Mouse (Mus musculus): Measurements from ENCODE around the gene Rheb.
"Not testable (repeated sequence)": the region's sequence is repeated elsewhere in the genome, so short reads cannot be mapped to it uniquely, and the experiment has no call there.

Gene Rheb

GRCm38 (mm10) chr5:24854827-24855600, 12.6 kb upstream of the Rheb start:
- CTCF ChIA-PET: no interaction called here
- POLR2A ChIA-PET: interaction anchor here in 2 of 4 experiments (1.1 to 1.4 kb wide), 4 partner anchors 10 to 17 kb away, joined by 3 to 4 read pairs (median 4); partner anchors contain the start of gene Rheb (in 2 of the 2)

- POLR2A ChIA-PET: interaction anchor here in 1 of 4 experiments (1.2 to 1.4 kb wide), 3 partner anchors 10 to 17 kb away, joined by 3 to 4 read pairs (median 3); partner anchors contain the start of gene Rheb
- CTCF ChIA-PET: interaction anchor here in 1 of 4 experiments (0.7 kb wide), 1 partner anchor 834 kb away, joined by 6 read pairs; no protein-coding TSS in a partner anchor
Observed at GRCm38 (mm10) chr5:24854256-24854655, 11.8 kb upstream of the Rheb start.

- POLR2A ChIA-PET, CTCF ChIA-PET: not testable (repeated sequence)
Observed at GRCm38 (mm10) chr5:24848261-24848660, 5.8 kb upstream of the Rheb start.

GRCm38 (mm10) chr5:24843841-24844240, 1.4 kb upstream of the Rheb start:
- POLR2A ChIA-PET: interaction anchor here in 3 of 4 experiments (0.9 to 3.2 kb wide), 19 partner anchors 10 to 917 kb away, joined by 3 to 50 read pairs (median 11); partner anchors contain the start of gene Nub1 (in 2 of the 3)
- CTCF ChIA-PET: interaction anchor here in 2 of 4 experiments (0.6 kb wide), 2 partner anchors 65 to 428 kb away, joined by 3 to 4 read pairs; no protein-coding TSS in a partner anchor

GRCm38 (mm10) chr5:24843103-24843475, 665 bp upstream of the Rheb start:
- POLR2A ChIA-PET: interaction anchor here (0.6 to 3.2 kb wide), 78 partner anchors 9 to 1178 kb away, joined by 3 to 50 read pairs (median 5); partner anchors contain the start of genes Abcf2 (in 3 of the 4), Nub1 (in 3 of the 4), Abcb8 (in 1 of the 4) and E130116L18Rik (in 1 of the 4)
- CTCF ChIA-PET: interaction anchor here in 3 of 4 experiments (0.6 to 1.4 kb wide), 9 partner anchors 15 to 427 kb away, joined by 3 to 6 read pairs (median 4); partner anchors contain the start of genes Abcf2 (in 1 of the 3) and Nub1 (in 1 of the 3)

GRCm38 (mm10) chr5:24841662-24842273, 656 bp downstream of the Rheb start:
- POLR2A ChIA-PET: interaction anchor here (0.6 to 3.2 kb wide), 67 partner anchors 8 to 918 kb away, joined by 3 to 50 read pairs (median 5); partner anchors contain the start of genes Abcf2 (in 3 of the 4), Nub1 (in 3 of the 4), Actr3b (in 1 of the 4) and E130116L18Rik (in 1 of the 4)
- CTCF ChIA-PET: interaction anchor here (0.6 to 1.4 kb wide), 10 partner anchors 13 to 240 kb away, joined by 3 to 9 read pairs (median 4); partner anchors contain the start of gene Nub1 (in 1 of the 4)

- ChIA-PET CTCF (no interaction called here), POLR2A (interaction anchor here in 3 of 4 experiments (2.0 to 3.2 kb wide), 3 partner anchors 9 to 21 kb away, joined by 10 to 20 read pairs (median 17); no protein-coding TSS in a partner anchor)
Observed at GRCm38 (mm10) chr5:24840975-24841431, 1.4 kb downstream of the Rheb start.

GRCm38 (mm10) chr5:24834491-24834890, 7.9 kb downstream of the Rheb start:
- POLR2A ChIA-PET: interaction anchor here in 2 of 4 experiments (0.9 to 3.2 kb wide), 6 partner anchors 7 to 157 kb away, joined by 3 to 15 read pairs (median 9); partner anchors contain the start of gene Rheb (in 2 of the 2)
- CTCF ChIA-PET: no interaction called here

GRCm38 (mm10) chr5:24831912-24832311, 10.5 kb downstream of the Rheb start:
- CTCF ChIA-PET: interaction anchor here in 2 of 4 experiments (0.6 to 0.7 kb wide), 2 partner anchors 175 to 731 kb away, joined by 3 read pairs; partner anchors contain the start of gene Klhl7 (in 1 of the 2)
- POLR2A ChIA-PET: interaction anchor here in 3 of 4 experiments (0.6 to 2.6 kb wide), 11 partner anchors 10 to 930 kb away, joined by 3 to 18 read pairs (median 4); partner anchors contain the start of genes Rheb (in 3 of the 3) and Crygn (in 1 of the 3)

- ChIA-PET CTCF (interaction anchor here in 3 of 4 experiments (0.6 to 1.9 kb wide), 7 partner anchors 9 to 344 kb away, joined by 3 to 7 read pairs (median 3); partner anchors contain the start of gene Rheb (in 1 of the 3)), POLR2A (interaction anchor here in 3 of 4 experiments (0.9 to 3.4 kb wide), 9 partner anchors 11 to 144 kb away, joined by 3 to 20 read pairs (median 4); partner anchors contain the start of gene Rheb (in 3 of the 3))
Observed at GRCm38 (mm10) chr5:24828446-24828845, 14.0 kb downstream of the Rheb start.

GRCm38 (mm10) chr5:24827173-24827572, 15.3 kb downstream of the Rheb start:
- POLR2A ChIA-PET: interaction anchor here in 3 of 4 experiments (1.0 to 3.4 kb wide), 12 partner anchors 8 to 184 kb away, joined by 3 to 20 read pairs (median 6); partner anchors contain the start of gene Rheb (in 3 of the 3)
- CTCF ChIA-PET: interaction anchor here in 1 of 4 experiments (0.6 kb wide), 1 partner anchor 137 kb away, joined by 4 read pairs; no protein-coding TSS in a partner anchor

- POLR2A ChIA-PET: interaction anchor here in 3 of 4 experiments (0.5 to 3.4 kb wide), 10 partner anchors 9 to 706 kb away, joined by 4 to 20 read pairs (median 7); partner anchors contain the start of gene Rheb (in 2 of the 3)
- CTCF ChIA-PET: interaction anchor here in 1 of 4 experiments (0.6 kb wide), 1 partner anchor 10 kb away, joined by 3 read pairs; no protein-coding TSS in a partner anchor
Observed at GRCm38 (mm10) chr5:24826056-24826770, 16.2 kb downstream of the Rheb start.

- ChIA-PET CTCF (no interaction called here), POLR2A (interaction anchor here in 1 of 4 experiments (0.5 to 3.4 kb wide), 5 partner anchors 13 to 881 kb away, joined by 3 to 20 read pairs (median 5); partner anchors contain the start of gene Rheb)
Observed at GRCm38 (mm10) chr5:24825365-24826055, 16.9 kb downstream of the Rheb start.

GRCm38 (mm10) chr5:24823864-24824405, 18.5 kb downstream of the Rheb start:
- ChIA-PET POLR2A (interaction anchor here in 3 of 4 experiments (0.7 to 1.9 kb wide), 7 partner anchors 9 to 440 kb away, joined by 3 to 8 read pairs (median 3); partner anchors contain the start of gene Rheb (in 1 of the 3)), CTCF (interaction anchor here in 3 of 4 experiments (0.5 to 1.2 kb wide), 4 partner anchors 44 to 1003 kb away, joined by 3 read pairs; no protein-coding TSS in a partner anchor)

- ChIA-PET POLR2A (no interaction called here), CTCF (no interaction called here)
Observed at GRCm38 (mm10) chr5:24822781-24823180, 19.6 kb downstream of the Rheb start.

- CTCF ChIA-PET, POLR2A ChIA-PET: not testable (repeated sequence)
Observed at GRCm38 (mm10) chr5:24822231-24822630, 20.2 kb downstream of the Rheb start.

Measured in embryonic stem cell, embryonic (primary cell).